Mouse (Mus musculus): ENCODE results near the gene Gm49721.
"Not testable (repeated sequence)": the region's sequence is repeated elsewhere in the genome, so short reads cannot be mapped to it uniquely, and the experiment has no call there.

Gm49721 gene

GRCm38 (mm10) chr17:6980144-6980543, 1.4 kb downstream of the Gm49721 start:
- not testable (repeated sequence) for DNase-seq (ENCODE audit: low read depth, low spot score)

DNA sequence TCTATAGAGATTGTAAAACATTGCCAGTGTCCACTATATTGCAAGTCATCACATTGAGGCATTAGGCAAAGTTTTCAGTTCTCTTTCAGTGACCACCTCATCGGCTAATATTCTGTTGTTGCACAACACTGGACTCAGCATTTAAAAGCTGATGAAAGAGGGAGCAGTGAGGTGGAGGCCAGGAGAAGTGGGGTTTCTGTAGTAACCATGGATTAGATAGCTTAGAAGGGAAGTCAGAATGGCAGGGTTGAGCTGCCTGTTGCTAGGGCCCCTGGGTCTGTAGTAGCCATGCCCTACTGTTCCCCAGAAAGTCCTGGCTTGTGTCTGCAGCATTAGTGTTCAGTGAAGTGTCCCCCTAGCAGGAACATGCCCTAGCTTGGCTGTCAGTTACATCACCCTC, 7.4 kb downstream of the Gm49721 start:
- not testable (repeated sequence) for DNase-seq (ENCODE audit: low read depth, low spot score)

DNA sequence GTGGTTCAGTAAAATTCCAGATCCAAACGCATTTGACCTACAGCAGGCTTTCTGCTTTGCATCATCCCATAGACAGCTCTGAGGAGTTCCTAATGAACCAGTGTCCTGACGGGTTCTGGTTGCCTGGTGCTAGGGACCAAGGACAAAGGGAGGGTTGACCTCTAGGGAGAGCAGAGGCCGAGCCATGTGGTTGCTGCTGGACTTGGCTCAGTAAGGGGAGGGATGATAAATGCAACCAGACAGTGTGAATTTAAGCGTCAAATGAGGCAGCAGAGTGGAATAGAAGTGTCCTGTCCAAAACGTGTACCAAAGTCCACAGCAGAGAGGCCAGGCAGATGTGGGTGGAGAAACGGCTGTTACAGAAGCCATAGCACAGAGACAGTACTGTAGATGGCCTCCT, 16.8 kb downstream of the Gm49721 start:
- DNase-seq (ENCODE audit: low read depth, low spot score) = not testable (repeated sequence)

- DNase-seq (ENCODE audit: low read depth, low spot score) = not testable (repeated sequence)
Observed at GRCm38 (mm10) chr17:6996826-6997225, 18.1 kb downstream of the Gm49721 start.

GRCm38 (mm10) chr17:6997778-6998490, 19.2 kb downstream of the Gm49721 start:
- DNase-seq (ENCODE audit: low read depth, low spot score) = not testable (repeated sequence)

GRCm38 (mm10) chr17:7001790-7002585, 23.3 kb downstream of the Gm49721 start:
- DNase-seq (ENCODE audit: low read depth, low spot score) = not testable (repeated sequence)

DNA sequence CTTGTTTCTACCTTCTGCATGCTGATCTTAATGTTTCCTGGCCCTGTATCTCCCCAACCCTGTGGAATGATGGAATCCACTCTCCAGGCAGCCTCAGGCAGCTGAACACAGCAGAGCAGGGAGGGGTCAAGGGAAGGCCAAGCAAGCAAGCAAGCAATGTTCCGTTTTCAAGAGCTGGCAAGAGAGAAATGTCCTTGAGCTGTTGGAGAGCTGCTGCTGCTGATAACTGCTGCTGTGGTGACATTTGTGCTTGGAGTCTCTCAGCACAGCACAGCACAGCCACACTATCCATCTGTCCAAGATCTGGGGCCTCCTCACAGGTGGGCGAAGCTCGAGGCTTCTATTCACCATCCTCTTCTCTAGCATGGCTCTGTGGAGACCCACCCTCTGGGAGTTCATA, 24.7 kb downstream of the Gm49721 start:
- DNase-seq (ENCODE audit: low read depth, low spot score) = not testable (repeated sequence)

- not testable (repeated sequence) for DNase-seq (ENCODE audit: low read depth, low spot score)
Observed at GRCm38 (mm10) chr17:7005646-7006045, 26.9 kb downstream of the Gm49721 start.

DNA sequence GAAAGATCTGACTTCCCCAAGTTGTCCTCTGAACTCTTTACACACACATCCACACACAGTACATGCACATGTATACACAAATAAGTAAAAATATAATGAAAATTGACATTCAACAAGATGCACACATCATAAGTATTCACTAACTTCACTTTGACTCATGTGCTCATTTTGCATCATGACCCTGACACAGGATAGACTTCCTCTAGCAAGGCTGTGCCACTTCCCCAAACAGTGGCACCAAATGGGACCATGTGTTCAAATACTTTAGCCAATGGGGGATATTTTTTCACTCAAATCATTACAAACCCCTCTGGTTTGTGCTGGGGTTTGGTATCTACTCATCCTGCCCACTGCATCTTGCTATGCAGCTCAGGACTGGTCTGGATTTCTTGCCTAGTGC, 30.2 kb downstream of the Gm49721 start:
- not testable (repeated sequence) for DNase-seq (ENCODE audit: low read depth, low spot score)

- not testable (repeated sequence) for DNase-seq (ENCODE audit: low read depth, low spot score)
Observed at GRCm38 (mm10) chr17:7009440-7009839, 30.7 kb downstream of the Gm49721 start.

- not testable (repeated sequence) for DNase-seq (ENCODE audit: low read depth, low spot score)
Observed at GRCm38 (mm10) chr17:7009901-7010300, 31.2 kb downstream of the Gm49721 start.

DNA sequence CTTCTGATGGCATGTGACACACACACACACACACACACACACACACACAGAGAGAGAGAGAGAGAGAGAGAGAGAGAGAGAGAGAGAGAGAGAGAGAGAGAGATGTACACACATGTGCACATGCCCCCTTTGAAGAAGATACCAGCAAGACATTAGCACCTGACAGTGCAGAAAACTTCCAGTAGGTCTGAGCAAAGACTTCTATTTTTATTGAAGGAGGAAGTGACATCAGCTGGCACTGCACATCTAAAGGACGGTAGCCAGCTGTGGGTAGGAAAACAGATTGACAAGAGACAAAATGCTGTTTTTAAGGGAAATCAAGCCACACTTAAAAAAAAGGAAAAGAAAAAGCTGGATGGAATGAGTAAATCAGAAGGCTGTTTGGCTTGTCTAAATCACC, 35.5 kb downstream of the Gm49721 start:
- not testable (repeated sequence) for DNase-seq (ENCODE audit: low read depth, low spot score)

DNA sequence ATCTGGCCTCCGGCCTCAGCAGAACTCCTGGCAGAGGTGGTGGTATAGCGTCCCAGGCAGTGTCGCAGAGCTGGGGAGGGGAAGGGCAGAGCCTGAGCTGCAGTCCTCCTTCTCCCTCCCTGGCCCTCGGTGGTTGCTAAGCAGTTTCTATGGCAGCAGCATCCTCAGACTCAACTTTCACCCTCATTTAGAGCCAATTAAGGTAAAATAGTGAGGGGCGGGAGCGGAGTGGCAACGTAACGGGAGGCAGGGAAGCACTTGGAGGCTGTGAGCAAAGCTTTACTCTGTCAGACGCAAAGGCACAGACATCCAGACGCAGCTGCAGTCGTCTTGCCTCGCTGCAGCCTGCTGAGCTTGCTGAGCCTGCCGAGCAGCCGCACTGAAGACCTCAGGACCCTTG, 46.6 kb downstream of the Gm49721 start, which contains the start of gene Gm1604a:
Gm1604a (plus strand) TSS at position 312 of the 400 bp plus-strand sequence.
- not testable (repeated sequence) for DNase-seq (ENCODE audit: low read depth, low spot score)

DNA sequence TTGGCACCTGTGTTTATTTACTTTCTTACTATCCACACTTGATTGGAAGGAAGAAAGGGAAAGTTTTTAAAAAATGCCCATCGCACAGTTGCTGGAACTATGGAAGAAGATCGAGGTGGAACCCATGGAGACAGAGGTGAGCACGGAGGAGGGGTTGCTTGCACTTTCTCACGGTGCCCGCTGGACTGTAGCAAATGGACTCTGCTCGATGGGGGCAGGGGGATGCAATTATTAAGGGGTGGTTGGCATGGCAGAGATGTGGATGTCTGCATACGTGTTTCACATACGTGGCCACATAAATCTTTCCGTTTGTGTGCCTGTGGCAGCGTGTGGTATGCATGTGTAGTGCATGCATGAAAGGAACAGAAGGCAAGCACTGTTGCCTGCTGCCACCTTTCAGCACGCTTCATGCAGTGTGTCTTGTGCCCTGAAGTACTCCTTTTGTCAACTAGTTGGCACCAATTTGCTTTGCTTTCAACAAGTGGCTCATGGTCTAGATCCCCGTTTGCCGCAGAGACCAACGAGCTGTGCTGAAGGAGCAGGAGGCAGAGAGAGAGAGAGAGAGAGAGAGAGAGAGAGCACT, 47.2 kb downstream of the Gm49721 start:
- not testable (repeated sequence) for DNase-seq (ENCODE audit: low read depth, low spot score)

GRCm38 (mm10) chr17:7030204-7030603, 51.5 kb downstream of the Gm49721 start:
- DNase-seq (ENCODE audit: low read depth, low spot score) = not testable (repeated sequence)

DNA sequence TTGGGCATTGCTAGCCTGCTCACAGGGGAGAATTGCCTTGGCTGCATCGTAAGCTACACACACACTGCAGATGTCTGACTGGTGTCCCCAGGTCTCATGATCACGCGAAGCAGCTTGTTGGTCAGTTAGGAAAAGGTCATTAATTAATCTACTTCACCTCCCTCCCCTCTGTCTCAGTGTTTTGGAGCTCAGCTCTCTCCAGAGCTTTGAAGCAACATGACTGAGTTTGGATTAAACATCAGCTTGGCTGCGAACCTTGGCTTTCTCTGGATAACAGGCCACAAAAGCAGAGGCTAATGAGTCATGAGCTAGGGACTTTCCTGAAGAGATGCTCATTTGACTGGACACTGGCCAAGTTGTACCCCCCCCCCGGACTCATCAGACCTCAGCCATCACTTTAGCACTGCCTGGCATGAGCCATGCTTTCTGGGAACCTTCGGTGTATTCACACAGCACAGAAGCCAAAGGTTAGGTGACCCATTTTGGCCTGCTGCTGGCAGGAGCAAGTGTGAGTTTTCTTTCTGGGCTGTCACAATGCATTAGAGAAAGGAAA, 52.0 kb downstream of the Gm49721 start:
- not testable (repeated sequence) for DNase-seq (ENCODE audit: low read depth, low spot score)

- not testable (repeated sequence) for DNase-seq (ENCODE audit: low read depth, low spot score)
Observed at GRCm38 (mm10) chr17:7033192-7034166, 54.8 kb downstream of the Gm49721 start.

GRCm38 (mm10) chr17:7068997-7069539, 90.4 kb downstream of the Gm49721 start:
- peak; percentile 10 for DNase-seq (ENCODE audit: low read depth, low spot score)

GRCm38 (mm10) chr17:7069561-7070240, 91.0 kb downstream of the Gm49721 start:
- not testable (repeated sequence) for DNase-seq (ENCODE audit: low read depth, low spot score)

- peak; percentile 62 for DNase-seq (ENCODE audit: low read depth, low spot score)
Observed at GRCm38 (mm10) chr17:7074494-7074893, 95.8 kb downstream of the Gm49721 start.

Measured in brain, adult 2 months (tissue).